Mouse (Mus musculus) G1E (cell line): ENCODE data around the gene Hist1h4h.

Source experiments
- CTCF ChIP-seq: IDR thresholded peaks from 2 replicates; pipeline ENCODE4 v1.5.1; 2012; ENCODE audit warnings: low read depth, low read length, inconsistent platforms, mixed read lengths
- GATA2 ChIP-seq: IDR thresholded peaks from 2 replicates; pipeline ENCODE4 v1.6.1; 2012; ENCODE audit warnings: low read depth, low read length, inconsistent platforms, borderline replicate concordance

- TF ChIP-seq GATA2 (no peak), CTCF (no peak)
These were observed 29.3 kb upstream of the Hist1h4h start for GRCm38 (mm10) chr13:23501511-23501910.
